Mouse (Mus musculus) v-Abl transformed pro-B cells (cell line): ENCODE measurements at regions not wholly inside any gene's neighbourhood (a gene's known extent, or its start where the extent isn't known, plus 50 kb on each side); places are given as distances from the start of the nearest gene placed in this dataset.

Experiments used
- in situ Hi-C, 2 experiments: fragments of 400-800 bp; cut with MboI; formaldehyde crosslinking; loops; one replicate each; pipeline ENCODE4 v1.15.1; 2025; ENCODE audit not compliant: unreplicated experiment in 2 of 2

- in situ Hi-C loops = no loop called here
Measured at GRCm38 (mm10) chr3:77537848-77538247, 1463.8 kb downstream of the Fstl5 start.

- in situ Hi-C loops = loop anchor here in 1 of 2 experiments (25.0 kb wide), 1 partner anchor 1515 kb away; the partner anchor contains the start of gene Fstl5
Measured at GRCm38 (mm10) chr3:77577267-77577666, 1503.2 kb downstream of the Fstl5 start.

GRCm38 (mm10) chr3:77587218-77587617 is 1513.1 kb downstream of the Fstl5 start:
- in situ Hi-C loops = loop anchor here in 1 of 2 experiments (25.0 kb wide), 1 partner anchor 1525 kb away; the partner anchor contains the start of gene Fstl5
